In genomic region chr10:69136241-69136828, GRCm38 (mm10) we compare ENCODE assay signal across 16 mouse cellular contexts. TPM values are rescaled to one million over a fixed set of nuclear protein-coding genes. Genes with fewer than 3 reads are reported as not detected.
DNase-seq lines count a peak whose midpoint lies in the region; ATAC-seq lines count a peak whose summit lies in the region.
"Had no signal": no experiment of that assay in that cellular context is flagged by ENCODE, and none has a peak within 500 bp of the region (broad histone marks: within the 10 kb centered on the region; RNA-seq: fewer than 3 reads in every experiment).

No protein-coding gene starts in this region.

- DNase-seq in heart, postnatal 36 days = no peak
- DNase-seq in lung, postnatal 10 days = peak; percentile 57
- DNase-seq in yolk sac, embryonic 10.5 days (ENCODE audit: low spot score) = peak; percentile 64
- DNase-seq in Muller cell, postnatal 12 days (ENCODE audit: inconsistent ontology term) = no peak
- no peak for DNase-seq in testis, postnatal 10 days (ENCODE audit: low spot score)
- DNase-seq: adrenal gland, postnatal 36 days; B cell, adult 2 months; cerebellum, adult 8-10 months; left cerebral cortex, postnatal 4 days had no signal

- H3K27me3 ChIP-seq in heart, embryonic 13.5 days (replicated peaks) = no peaks in the 10 kb centered on the region
- H3K27me3 ChIP-seq in liver, embryonic 16.5 days (ENCODE audit: control insufficient read depth, insufficient read depth, low read depth, low read length) = no peaks in the 10 kb centered on the region
- H3K27me3 ChIP-seq in forebrain, embryonic 15.5 days = no peaks in the 10 kb centered on the region
- H3K27me3 ChIP-seq: forebrain, embryonic 13.5 days; heart, embryonic 15.5 days; midbrain, embryonic 12.5 days had no signal

- no peaks in the 10 kb centered on the region for H3K9me3 ChIP-seq in heart, embryonic 13.5 days
- no peaks in the 10 kb centered on the region for H3K9me3 ChIP-seq in liver, embryonic 16.5 days (replicated peaks; ENCODE audit: control insufficient read depth, low read length)
- no peaks in the 10 kb centered on the region for H3K9me3 ChIP-seq in forebrain, embryonic 15.5 days
- H3K9me3 ChIP-seq: forebrain, embryonic 13.5 days; heart, embryonic 15.5 days; hindbrain, embryonic 10.5 days; midbrain, embryonic 12.5 days had no signal

- intact Hi-C loops in heart, postnatal 36 days (cut with DNase I) = no loop called here

- 0 out of 2 replicates have a peak overlapping the region, but pooled peaks have one; percentile 15 for H3K27ac ChIP-seq in heart, embryonic 13.5 days (replicated peaks)
- H3K27ac ChIP-seq in liver, embryonic 16.5 days (ENCODE audit: low read length) = peak overlapping the region; percentile 71
- no peak overlapping the region for H3K27ac ChIP-seq in forebrain, embryonic 15.5 days (replicated peaks)
- H3K27ac ChIP-seq: forebrain, embryonic 13.5 days; heart, embryonic 15.5 days; hindbrain, embryonic 10.5 days; midbrain, embryonic 12.5 days had no signal

- H3K36me3 ChIP-seq in heart, embryonic 13.5 days = no peaks in the 10 kb centered on the region
- no peaks in the 10 kb centered on the region for H3K36me3 ChIP-seq in liver, embryonic 16.5 days (ENCODE audit: control insufficient read depth, insufficient read depth)
- H3K36me3 ChIP-seq in forebrain, embryonic 15.5 days = no peaks in the 10 kb centered on the region
- H3K36me3 ChIP-seq: heart, embryonic 15.5 days; hindbrain, embryonic 10.5 days; midbrain, embryonic 12.5 days had no signal

- no peak overlapping the region for H3K9ac ChIP-seq in heart, embryonic 13.5 days
- H3K9ac ChIP-seq in liver, embryonic 16.5 days (ENCODE audit: low read depth, low read length) = no peak overlapping the region
- no peak overlapping the region for H3K9ac ChIP-seq in forebrain, embryonic 15.5 days (replicated peaks)
- H3K9ac ChIP-seq: forebrain, embryonic 13.5 days; heart, embryonic 15.5 days; midbrain, embryonic 12.5 days had no signal

- 54% methylated on average over 9 of the region's 9 CpGs for WGBS in heart, embryonic 13.5 days
- 25% methylated on average over 9 of the region's 9 CpGs for WGBS in liver, embryonic 16.5 days (ENCODE audit: insufficient replicate concordance)
- 88% methylated on average over 9 of the region's 9 CpGs for WGBS in forebrain, embryonic 15.5 days

- no peak overlapping the region for H3K4me3 ChIP-seq in heart, embryonic 13.5 days
- no peak overlapping the region for H3K4me3 ChIP-seq in liver, embryonic 16.5 days (ENCODE audit: low read depth, low read length)
- H3K4me3 ChIP-seq in forebrain, embryonic 15.5 days = no peak overlapping the region
- H3K4me3 ChIP-seq: forebrain, embryonic 13.5 days; heart, embryonic 15.5 days; hindbrain, embryonic 10.5 days; midbrain, embryonic 12.5 days had no signal

- no peak for ATAC-seq in heart, embryonic 13.5 days (ENCODE audit: extremely low read depth, insufficient number of reproducible peaks, low FRiP score, low TSS enrichment)
- ATAC-seq in liver, embryonic 16.5 days (ENCODE audit: low read depth) = peak; percentile 73
- no peak for ATAC-seq in forebrain, embryonic 15.5 days (replicated peaks)
- ATAC-seq: forebrain, embryonic 13.5 days had no signal

- 0 out of 2 replicates have a peak, but pooled peaks cover 6% of the 10 kb centered on the region for H3K4me1 ChIP-seq in heart, embryonic 13.5 days
- H3K4me1 ChIP-seq in liver, embryonic 16.5 days (ENCODE audit: control insufficient read depth, low read depth, low read length) = no peaks in the 10 kb centered on the region
- H3K4me1 ChIP-seq in forebrain, embryonic 15.5 days = no peaks in the 10 kb centered on the region
- H3K4me1 ChIP-seq: forebrain, embryonic 13.5 days; heart, embryonic 15.5 days; midbrain, embryonic 12.5 days had no signal

- H3K4me2 ChIP-seq in heart, embryonic 13.5 days = peak overlapping the region; percentile 8; the same call in 1 of the 2 replicates
- peak overlapping the region; percentile 4; the same call in 1 of the 2 replicates for H3K4me2 ChIP-seq in liver, embryonic 16.5 days (ENCODE audit: low read depth, low read length)
- H3K4me2 ChIP-seq in forebrain, embryonic 15.5 days (replicated peaks) = no peak overlapping the region
- H3K4me2 ChIP-seq: forebrain, embryonic 13.5 days; heart, embryonic 15.5 days; midbrain, embryonic 12.5 days had no signal

RNA-seq across cellular contexts. Expression of gene Rhobtb1, which starts 14.9 kb away (rescaled TPM):
- 29.2 and 30.9 TPM in 2 replicates for polyA plus RNA-seq in heart, embryonic 13.5 days (2015; fragmentation: Nextera tagmentation; extraction: Ambion mirVana)
- 100 to 1,000 TPM; 192 to 202 TPM for total RNA-seq in heart, postnatal 36 days (2021)
- polyA plus RNA-seq in liver, embryonic 16.5 days (2015; fragmentation: Nextera tagmentation; extraction: Ambion mirVana) = 15.7 and 19.6 TPM in 2 replicates
- polyA plus RNA-seq in forebrain, embryonic 15.5 days (2015; fragmentation: Nextera tagmentation; extraction: Ambion mirVana) = 11.9 and 13.6 TPM in 2 replicates

Comparison
In these comparisons a context has a peak if more than half of its experiments do, and no peak if none do; other contexts are left out.
1. DNase-seq: peak in lung, postnatal 10 days (single experiment) and yolk sac, embryonic 10.5 days (single experiment); none in heart, postnatal 36 days (0 of 2), Muller cell, postnatal 12 days (single experiment) and testis, postnatal 10 days (single experiment).